Mouse (Mus musculus): ENCODE results near the gene Ufsp1. TPM values are rescaled to one million over a fixed set of nuclear protein-coding genes. Genes with fewer than 3 reads are reported as not detected.

Ufsp1 gene
- polyA plus RNA-seq, 1 experiment from 2014 or later = 24.0 TPM

- Histone ChIP-seq H3K4me2 (no peak overlapping the region), H3K9ac (no peak overlapping the region), H3K27me3 (no peaks in the 10 kb centered on the region), H3K4me3 (no peak overlapping the region), H3K36me3 (peaks cover 71% of the 10 kb centered on the region), H3K27ac (replicated peaks) (no peak overlapping the region), H3K4me1 (replicated peaks) (peaks cover 28% of the 10 kb centered on the region), H3K9me3 (no peaks in the 10 kb centered on the region)
- 61% methylated on average over 21 of the region's 21 CpGs for WGBS
- ATAC-seq (ENCODE audit: low FRiP score, low read depth) = peak; percentile 31; the same call in 1 of the 2 replicates
These were observed 6.8 kb downstream of the Ufsp1 start for GRCm38 (mm10) chr5:137301253-137301652.

DNA sequence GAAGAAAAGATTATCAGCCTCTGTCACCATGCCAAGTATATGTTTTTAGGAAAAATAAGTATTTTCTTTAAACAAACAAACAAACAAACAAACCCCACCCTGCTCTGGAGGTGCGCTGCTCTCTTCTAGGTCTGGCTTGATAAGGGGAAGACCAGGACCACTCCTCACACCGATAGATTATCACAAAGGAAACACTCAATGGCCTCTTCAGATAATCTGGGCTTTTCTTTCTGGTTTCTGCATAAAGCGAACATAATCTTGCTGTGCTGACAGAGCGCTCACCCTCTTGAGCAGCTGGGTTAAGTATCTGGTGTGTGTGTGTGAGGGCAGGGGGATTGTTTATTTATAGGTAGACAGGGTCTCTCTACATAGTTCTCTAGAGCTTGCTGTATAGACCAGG, 9.2 kb downstream of the Ufsp1 start:
- Histone ChIP-seq H3K9me3 (no peaks in the 10 kb centered on the region), H3K4me3 (no peak overlapping the region), H3K27ac (replicated peaks) (no peak overlapping the region), H3K4me1 (replicated peaks) (peaks cover 41% of the 10 kb centered on the region), H3K4me2 (no peak overlapping the region), H3K27me3 (no peaks in the 10 kb centered on the region), H3K36me3 (peaks cover 48% of the 10 kb centered on the region), H3K9ac (0 out of 2 replicates have a peak overlapping the region, but pooled peaks have one; percentile 99)
- ATAC-seq (ENCODE audit: low FRiP score, low read depth) = no peak
- 92% methylated on average over 4 of the region's 4 CpGs for WGBS

DNA sequence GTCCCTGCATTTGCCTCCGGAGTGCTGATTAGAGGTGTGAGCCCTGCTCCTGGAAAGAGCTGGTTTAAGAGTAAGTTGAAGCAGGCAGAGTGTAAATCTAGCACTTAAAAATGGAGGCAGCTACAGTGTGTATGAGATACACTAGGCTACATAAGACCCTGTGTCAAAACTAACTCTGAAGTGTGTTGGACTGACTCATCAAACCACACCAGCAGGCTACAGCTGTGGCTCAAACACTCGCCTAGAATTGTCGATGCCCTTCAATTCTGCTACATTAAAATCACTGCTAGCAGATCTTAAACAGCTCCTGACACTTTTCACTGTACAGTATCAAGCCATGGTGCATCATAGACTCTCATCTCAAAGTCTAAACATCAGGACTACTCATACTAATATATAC, 9.7 kb downstream of the Ufsp1 start:
- H3K4me3 ChIP-seq = no peak overlapping the region
- peaks cover 45% of the 10 kb centered on the region for H3K36me3 ChIP-seq
- H3K27me3 ChIP-seq = no peaks in the 10 kb centered on the region
- H3K4me1 ChIP-seq (replicated peaks) = peaks cover 41% of the 10 kb centered on the region
- ATAC-seq (ENCODE audit: low FRiP score, low read depth) = no peak
- H3K27ac ChIP-seq (replicated peaks) = no peak overlapping the region
- 89% methylated on average over 3 of the region's 3 CpGs for WGBS
- H3K9me3 ChIP-seq = no peaks in the 10 kb centered on the region
- peak overlapping the region; percentile 81; the same call in 1 of the 2 replicates for H3K4me2 ChIP-seq
- H3K9ac ChIP-seq = peak overlapping the region; percentile 99; the same call in 1 of the 2 replicates

DNA sequence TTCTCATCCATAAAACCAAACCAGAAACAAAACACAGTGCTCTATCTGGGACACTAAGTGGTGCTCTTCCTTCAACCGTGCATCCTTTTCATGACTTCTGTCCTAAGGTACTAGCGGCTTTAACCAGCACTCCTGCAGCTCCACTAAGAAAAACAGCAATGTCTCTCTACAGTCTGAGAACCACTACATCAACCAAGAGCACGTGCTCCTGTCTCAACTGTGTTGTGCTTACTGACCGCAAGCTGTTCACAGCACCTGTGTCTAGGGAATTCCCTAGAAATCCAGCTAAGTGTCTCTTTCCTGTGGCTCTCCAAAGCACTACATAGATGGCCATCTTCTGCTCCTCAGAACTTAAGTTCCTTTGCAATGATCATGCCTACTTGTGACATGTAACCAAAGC, 10.4 kb downstream of the Ufsp1 start:
- Histone ChIP-seq H3K9ac (peak overlapping the region; percentile 99), H3K9me3 (no peaks in the 10 kb centered on the region), H3K4me2 (peak overlapping the region; percentile 81), H3K4me1 (replicated peaks) (peaks cover 41% of the 10 kb centered on the region), H3K27me3 (no peaks in the 10 kb centered on the region), H3K27ac (replicated peaks) (no peak overlapping the region), H3K36me3 (peaks cover 43% of the 10 kb centered on the region), H3K4me3 (peak overlapping the region; percentile 98)
- ATAC-seq (ENCODE audit: low FRiP score, low read depth) = no peak
- WGBS = 47% methylated on average over 4 of the region's 4 CpGs

DNA sequence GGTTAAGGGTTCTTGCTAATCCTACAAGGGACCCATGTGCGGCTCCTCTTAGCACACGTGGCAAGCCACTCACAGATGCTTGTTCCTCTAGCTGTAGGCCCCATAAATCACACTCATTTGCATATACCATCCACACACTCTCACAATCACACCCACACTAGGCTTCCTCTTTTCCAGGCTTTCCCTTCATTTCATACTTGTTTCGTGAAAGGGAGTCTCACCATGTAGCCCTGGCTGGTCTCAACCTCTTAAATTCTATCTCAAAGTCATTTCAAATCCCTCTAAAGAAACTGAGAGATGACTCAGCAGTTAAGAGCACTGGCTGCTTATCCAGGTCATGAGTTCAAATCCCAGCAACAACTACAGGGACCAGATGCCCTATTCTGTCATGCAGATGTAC, 11.4 kb downstream of the Ufsp1 start:
- 57% methylated on average over 3 of the region's 3 CpGs for WGBS
- peaks cover 33% of the 10 kb centered on the region for H3K36me3 ChIP-seq

DNA sequence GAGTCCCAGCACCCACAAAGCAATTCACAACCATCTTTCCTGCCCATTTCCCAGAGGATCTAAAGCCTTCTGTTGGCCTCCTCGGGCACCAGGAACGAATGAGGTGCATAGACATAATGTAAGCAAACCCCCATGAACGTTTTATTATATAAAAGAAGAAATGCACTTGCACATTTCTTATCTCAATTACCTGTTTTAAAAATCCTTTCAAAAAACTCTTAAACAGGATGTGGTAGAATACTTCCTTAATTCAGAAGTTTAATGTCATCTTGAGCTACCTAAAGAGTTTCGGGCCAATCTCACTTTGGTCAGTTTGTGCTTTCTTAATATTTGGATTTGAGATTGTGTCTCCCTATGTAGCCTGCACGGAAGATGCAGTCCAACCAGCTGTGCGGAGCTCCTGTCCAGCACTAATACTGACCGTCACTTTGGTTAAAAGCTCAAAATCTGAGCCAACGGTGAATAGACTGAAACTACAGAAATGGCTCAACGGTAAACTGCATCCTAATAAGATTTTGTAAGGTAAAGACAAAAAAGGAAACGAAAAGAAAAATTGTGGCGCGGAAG, 12.1 kb downstream of the Ufsp1 start:
- WGBS = 13% methylated on average over 12 of the region's 12 CpGs
- H3K4me3 ChIP-seq = peak overlapping the region; percentile 98
- H3K36me3 ChIP-seq = peaks cover 26% of the 10 kb centered on the region
- no peak for ATAC-seq (ENCODE audit: low FRiP score, low read depth)
- H3K27ac ChIP-seq (replicated peaks) = peak overlapping the region; percentile 98
- peaks cover 38% of the 10 kb centered on the region for H3K4me1 ChIP-seq (replicated peaks)
- H3K27me3 ChIP-seq = no peaks in the 10 kb centered on the region
- H3K9ac ChIP-seq = peak overlapping the region; percentile 99
- H3K9me3 ChIP-seq = no peaks in the 10 kb centered on the region
- peak overlapping the region; percentile 81 for H3K4me2 ChIP-seq

More for the DNA sequence above, 11.4 kb downstream of the Ufsp1 start:
- Histone ChIP-seq H3K9me3 (no peaks in the 10 kb centered on the region), H3K4me2 (peak overlapping the region; percentile 81), H3K27ac (replicated peaks) (no peak overlapping the region), H3K4me3 (peak overlapping the region; percentile 98), H3K27me3 (no peaks in the 10 kb centered on the region), H3K9ac (peak overlapping the region; percentile 99), H3K4me1 (replicated peaks) (peaks cover 41% of the 10 kb centered on the region)
- ATAC-seq (ENCODE audit: low FRiP score, low read depth) = no peak

- no peaks in the 10 kb centered on the region for H3K9me3 ChIP-seq
- peak within 1 kb of the TSS; percentile 99 for H3K9ac ChIP-seq
- H3K4me3 ChIP-seq = peak within 1 kb of the TSS; percentile 98
- no peaks in the 10 kb centered on the region for H3K27me3 ChIP-seq
- H3K27ac ChIP-seq (replicated peaks) = peak within 1 kb of the TSS; percentile 98
- peak; percentile 91 for ATAC-seq (ENCODE audit: low FRiP score, low read depth)
- peaks cover 18% of the 10 kb centered on the region for H3K36me3 ChIP-seq
- H3K4me2 ChIP-seq = peak within 1 kb of the TSS; percentile 81
- peaks cover 38% of the 10 kb centered on the region for H3K4me1 ChIP-seq (replicated peaks)
- under 1% methylated on average over 69 of the region's 72 CpGs for WGBS
These were observed 12.9 kb downstream of the Ufsp1 start, which contains the start of gene Srrt for GRCm38 (mm10) chr5:137307071-137307912. Srrt (minus strand) TSS chr5:137307674.

GRCm38 (mm10) chr5:137308356-137308755, 13.9 kb downstream of the Ufsp1 start:
- peaks cover 45% of the 10 kb centered on the region for H3K4me1 ChIP-seq (replicated peaks)
- no peaks in the 10 kb centered on the region for H3K9me3 ChIP-seq
- peak overlapping the region; percentile 81 for H3K4me2 ChIP-seq
- peaks cover 8% of the 10 kb centered on the region; the same call in 1 of the 2 replicates for H3K36me3 ChIP-seq
- peak overlapping the region; percentile 98 for H3K27ac ChIP-seq (replicated peaks)
- peak overlapping the region; percentile 99; the same call in 1 of the 2 replicates for H3K9ac ChIP-seq
- ATAC-seq (ENCODE audit: low FRiP score, low read depth) = no peak
- no peaks in the 10 kb centered on the region for H3K27me3 ChIP-seq
- WGBS = 95% methylated on average over 4 of the region's 4 CpGs
- H3K4me3 ChIP-seq = peak overlapping the region; percentile 98

DNA sequence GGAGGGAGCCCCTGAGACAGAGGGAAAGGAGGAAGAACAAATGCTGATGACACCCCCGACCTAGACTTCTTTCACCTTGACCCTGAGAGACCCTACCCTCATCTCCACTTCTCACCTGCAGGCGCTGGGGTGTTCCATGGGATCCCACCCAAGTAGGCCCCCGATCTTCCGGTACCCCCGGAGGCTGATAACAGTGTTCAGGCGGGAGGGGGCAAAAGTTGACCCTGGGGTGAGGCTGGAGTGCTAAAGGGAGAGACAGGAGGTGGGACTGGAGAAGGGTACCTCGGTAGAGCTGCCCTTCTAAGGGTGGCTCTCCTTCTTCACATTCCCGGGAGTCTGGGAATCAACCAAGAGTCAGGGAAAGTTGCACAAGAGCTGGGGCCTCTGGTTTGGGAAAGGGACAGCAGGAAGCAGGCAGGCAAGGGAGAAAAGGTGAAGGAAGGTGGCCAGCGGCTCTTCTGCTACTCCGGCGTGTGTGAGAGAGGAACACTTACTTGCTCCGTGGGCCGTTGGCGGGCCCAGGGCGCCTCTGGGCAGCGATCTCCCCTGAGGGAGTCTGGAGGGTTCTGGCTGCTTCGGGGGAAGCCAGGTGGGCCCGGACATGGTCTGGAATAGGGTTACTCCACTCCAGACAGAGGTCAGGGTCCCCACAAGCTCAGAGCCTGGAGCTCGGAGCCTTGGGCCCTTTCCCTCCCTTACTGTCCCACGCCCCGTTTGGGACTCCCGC, 19.2 kb downstream of the Ufsp1 start:
- 4% methylated on average over 22 of the region's 22 CpGs for WGBS
- H3K4me2 ChIP-seq = peak overlapping the region; percentile 59
- H3K4me1 ChIP-seq (replicated peaks) = peaks cover 28% of the 10 kb centered on the region
- H3K9me3 ChIP-seq = no peaks in the 10 kb centered on the region
- ATAC-seq (ENCODE audit: low FRiP score, low read depth) = peak; percentile 35; the same call in 1 of the 2 replicates
- H3K4me3 ChIP-seq = peak overlapping the region; percentile 39
- H3K9ac ChIP-seq = peak overlapping the region; percentile 51
- peaks cover 11% of the 10 kb centered on the region; the same call in 1 of the 2 replicates for H3K36me3 ChIP-seq
- peak overlapping the region; percentile 63 for H3K27ac ChIP-seq (replicated peaks)
- no peaks in the 10 kb centered on the region for H3K27me3 ChIP-seq

DNA sequence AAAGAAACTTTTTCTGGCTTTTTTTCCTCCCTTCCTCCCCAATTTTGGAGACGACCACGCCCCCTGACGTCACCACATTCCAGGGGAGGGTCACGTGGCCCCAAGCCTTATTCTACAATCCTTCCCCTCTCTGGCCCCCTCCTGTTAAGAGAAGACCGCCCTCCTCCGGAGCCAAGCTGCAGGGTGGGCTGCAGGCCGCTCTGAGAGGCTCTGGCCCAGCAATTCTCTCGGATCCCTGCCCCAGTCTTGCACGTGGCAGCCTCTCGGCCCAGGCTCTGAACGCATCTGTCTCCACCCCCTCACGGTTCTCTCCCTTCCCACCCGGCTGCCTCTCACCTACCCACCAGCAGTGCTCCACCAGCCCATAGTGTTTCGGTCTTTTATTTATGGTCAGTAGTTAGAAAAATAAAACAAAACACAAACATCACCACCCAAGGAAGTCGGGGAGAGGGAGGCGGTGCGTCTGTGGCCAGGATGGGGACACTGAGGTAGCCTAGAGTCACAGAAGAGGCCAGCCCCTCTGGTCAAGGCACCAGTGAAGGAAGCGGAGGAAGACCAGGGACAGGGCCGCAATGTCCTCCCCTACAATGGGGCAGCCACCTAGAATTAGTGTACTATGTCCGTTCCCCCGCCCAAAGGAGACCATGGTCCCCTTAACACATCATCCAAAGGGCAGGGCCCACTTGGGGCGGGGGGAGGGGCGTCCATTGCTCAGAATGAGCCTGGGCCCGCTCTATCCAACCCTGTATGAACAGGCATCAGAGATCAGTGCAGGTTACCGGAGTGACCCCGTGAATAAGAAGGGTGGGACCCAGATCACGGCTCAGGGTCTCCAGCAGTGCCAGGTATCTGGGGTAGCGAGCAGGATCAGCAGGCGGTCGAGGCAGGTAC, 20.0 kb downstream of the Ufsp1 start, which contains the start of gene Trip6:
Gene Trip6, minus strand, starts transcription at position 212 of the 891 bp plus-strand sequence.
- Histone ChIP-seq H3K27me3 (no peaks in the 10 kb centered on the region), H3K9me3 (no peaks in the 10 kb centered on the region), H3K4me1 (replicated peaks) (peaks cover 28% of the 10 kb centered on the region), H3K4me3 (peak within 1 kb of the TSS; percentile 39), H3K36me3 (peaks cover 6% of the 10 kb centered on the region; the same call in 1 of the 2 replicates), H3K27ac (replicated peaks) (peak within 1 kb of the TSS; percentile 63), H3K9ac (peak within 1 kb of the TSS; percentile 51), H3K4me2 (peak within 1 kb of the TSS; percentile 59)
- ATAC-seq (ENCODE audit: low FRiP score, low read depth) = peak; percentile 73
- 17% methylated on average over 30 of the region's 30 CpGs for WGBS
